Mouse (Mus musculus) ovary, postnatal 36 days (tissue): ENCODE measurements at regions not wholly inside any gene's neighbourhood (a gene's known extent, or its start where the extent isn't known, plus 50 kb on each side); places are given as distances from the start of the nearest gene placed in this dataset.

Source experiments
- DNase-seq: peaks from one replicate; pipeline ENCODE4 v3.0.0; 2022; ENCODE audit warnings: low spot score, mixed read lengths

GRCm38 (mm10) chr15:56139451-56139850, 1338.0 kb downstream of the Slc22a22 start:
- DNase-seq: no peak

- no peak for DNase-seq
These were observed 1340.9 kb downstream of the Slc22a22 start for GRCm38 (mm10) chr15:56136420-56136970.

GRCm38 (mm10) chr15:56128029-56128428, 1349.4 kb downstream of the Slc22a22 start:
- no peak for DNase-seq

GRCm38 (mm10) chr15:56119287-56120065, 1357.9 kb downstream of the Slc22a22 start:
- no peak for DNase-seq

- DNase-seq: no peak
These were observed 1369.1 kb downstream of the Slc22a22 start for GRCm38 (mm10) chr15:56108313-56108712.

- DNase-seq: no peak
These were observed 1369.7 kb downstream of the Slc22a22 start for GRCm38 (mm10) chr15:56107719-56108118.

- DNase-seq: no peak
These were observed 1377.2 kb downstream of the Slc22a22 start for GRCm38 (mm10) chr15:56100133-56100735.

GRCm38 (mm10) chr15:56077838-56078567, 1399.4 kb downstream of the Slc22a22 start:
- no peak for DNase-seq

GRCm38 (mm10) chr15:56077081-56077480, 1400.3 kb downstream of the Slc22a22 start:
- no peak for DNase-seq

GRCm38 (mm10) chr15:56076680-56077079, 1400.7 kb downstream of the Slc22a22 start:
- DNase-seq: no peak

- DNase-seq: no peak
These were observed 1407.9 kb downstream of the Slc22a22 start for GRCm38 (mm10) chr15:56069511-56069910.

GRCm38 (mm10) chr15:56067214-56067613, 1410.2 kb downstream of the Slc22a22 start:
- DNase-seq: no peak

GRCm38 (mm10) chr15:56066540-56066939, 1410.9 kb downstream of the Slc22a22 start:
- no peak for DNase-seq

- no peak for DNase-seq
These were observed 1411.4 kb downstream of the Slc22a22 start for GRCm38 (mm10) chr15:56065872-56066534.

- no peak for DNase-seq
These were observed 1414.8 kb downstream of the Slc22a22 start for GRCm38 (mm10) chr15:56062576-56062975.

GRCm38 (mm10) chr15:56061326-56061725, 1416.1 kb downstream of the Slc22a22 start:
- DNase-seq: no peak

GRCm38 (mm10) chr15:56050716-56051115, 1426.7 kb downstream of the Slc22a22 start:
- DNase-seq: no peak

GRCm38 (mm10) chr15:56047832-56048231, 1429.6 kb downstream of the Slc22a22 start:
- DNase-seq: no peak

GRCm38 (mm10) chr15:56046679-56047532, 1430.5 kb downstream of the Slc22a22 start:
- peak; percentile 64 for DNase-seq

GRCm38 (mm10) chr15:56045510-56046245, 1431.7 kb downstream of the Slc22a22 start:
- DNase-seq: no peak
